Mouse (Mus musculus) liver, embryonic 14.5 days (tissue): ENCODE measurements around the gene Mcm5.

Source experiments
- CTCF ChIP-seq: IDR thresholded peaks from 2 replicates; pipeline ENCODE4 v1.5.1; 2016; ENCODE audit warnings: antibody characterized with exemption, low read depth, control low read depth
- EP300 ChIP-seq: IDR thresholded peaks from 2 replicates; pipeline ENCODE4 v1.6.1; 2016; ENCODE audit warnings: antibody characterized with exemption, low read depth

DNA sequence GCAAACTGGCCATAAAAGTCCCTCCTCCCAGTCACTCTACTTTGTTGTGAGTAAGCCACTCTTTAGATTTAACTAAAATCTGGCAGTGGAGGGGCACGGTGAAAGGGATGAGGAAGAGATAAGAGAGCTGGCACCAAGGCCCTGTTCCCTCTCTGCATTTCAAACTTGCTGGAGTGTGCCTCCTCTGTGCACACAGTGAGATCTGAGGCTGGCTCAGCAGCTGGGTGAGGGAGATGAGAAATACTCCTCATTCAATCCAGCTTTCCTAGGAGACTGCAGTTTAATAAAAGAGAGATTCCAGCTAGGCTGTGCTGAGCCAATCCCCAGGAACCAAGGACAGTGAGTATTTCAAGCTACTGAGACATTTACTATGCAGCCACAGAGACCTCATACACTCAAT, 26.4 kb downstream of the Mcm5 start:
- no peak for TF ChIP-seq CTCF
- no peak for TF ChIP-seq EP300
